ENCODE assay signal across 8 mouse cellular contexts in genomic region chrX:7670390-7670881, GRCm38 (mm10). TPM values are rescaled to one million over a fixed set of nuclear protein-coding genes. Genes with fewer than 3 reads are reported as not detected.
DNase-seq lines count a peak whose midpoint lies in the region; ATAC-seq and TF ChIP-seq lines count a peak whose summit lies in the region.

No protein-coding gene starts in this region.

- peak; percentile 22 for DNase-seq in T-cell, adult 2 months (ENCODE audit: low spot score)
- peak; percentile 47 for DNase-seq in embryonic facial prominence, embryonic 11.5 days (ENCODE audit: low spot score)
- DNase-seq in kidney, adult 9 months = peak; percentile 56
- DNase-seq in lung, postnatal 0 days (ENCODE audit: low spot score) = peak; percentile 74
- DNase-seq in urinary bladder, adult 2 months (ENCODE audit: low spot score) = peak; percentile 60

- H3K4me1 ChIP-seq in embryonic facial prominence, embryonic 11.5 days (ENCODE audit: control insufficient read depth, insufficient read depth, low read length) = no peaks in the 10 kb centered on the region
- H3K4me1 ChIP-seq in heart, embryonic 11.5 days (ENCODE audit: control insufficient read depth, insufficient read depth, low read length) = peaks cover 5% of the 10 kb centered on the region; the same call in 1 of the 2 replicates
- no peaks in the 10 kb centered on the region for H3K4me1 ChIP-seq in lung, postnatal 0 days (ENCODE audit: insufficient read depth, low read depth, low read length)
- peaks cover 11% of the 10 kb centered on the region for H3K4me1 ChIP-seq in olfactory bulb, adult 2 months (ENCODE audit: control insufficient read depth, insufficient read depth, low read length)

- no peaks in the 10 kb centered on the region for H3K9me3 ChIP-seq in embryonic facial prominence, embryonic 11.5 days (replicated peaks; ENCODE audit: control insufficient read depth, low read length)
- no peaks in the 10 kb centered on the region for H3K9me3 ChIP-seq in heart, embryonic 11.5 days (replicated peaks; ENCODE audit: control insufficient read depth, low read length)
- H3K9me3 ChIP-seq in lung, postnatal 0 days (ENCODE audit: low read length) = no peaks in the 10 kb centered on the region

- peak overlapping the region; percentile 71 for H3K4me3 ChIP-seq in C2C12 (ENCODE audit: insufficient read depth, poor library complexity, severe bottlenecking)
- H3K4me3 ChIP-seq in embryonic facial prominence, embryonic 11.5 days (ENCODE audit: low read depth, low read length) = peak overlapping the region; percentile 37
- peak overlapping the region; percentile 61 for H3K4me3 ChIP-seq in heart, embryonic 11.5 days (ENCODE audit: low read depth, low read length)
- H3K4me3 ChIP-seq in lung, postnatal 0 days (ENCODE audit: low read depth, low read length) = peak overlapping the region; percentile 47
- H3K4me3 ChIP-seq in olfactory bulb, adult 2 months (ENCODE audit: insufficient read depth, low read depth, low read length) = peak overlapping the region; percentile 47

- TF ChIP-seq POLR2A in olfactory bulb, adult 2 months (IDR thresholded peaks at IDR 0.05; ENCODE audit: insufficient read depth, low read depth, low read length) = no peak

- H3K27me3 ChIP-seq in C2C12 (ENCODE audit: control insufficient read depth, insufficient read depth, insufficient read length) = no peaks in the 10 kb centered on the region
- H3K27me3 ChIP-seq in embryonic facial prominence, embryonic 11.5 days (ENCODE audit: control insufficient read depth, insufficient read depth, low read length) = no peaks in the 10 kb centered on the region
- H3K27me3 ChIP-seq in heart, embryonic 11.5 days (ENCODE audit: control insufficient read depth, insufficient read depth, low read length) = no peaks in the 10 kb centered on the region
- no peaks in the 10 kb centered on the region for H3K27me3 ChIP-seq in lung, postnatal 0 days (replicated peaks; ENCODE audit: insufficient read depth, low read length)

- peak; percentile 46; the same call in 1 of the 2 replicates for ATAC-seq in embryonic facial prominence, embryonic 11.5 days (replicated peaks; ENCODE audit: insufficient number of reproducible peaks, low FRiP score, low TSS enrichment, low read depth)
- ATAC-seq in heart, embryonic 11.5 days (replicated peaks; ENCODE audit: insufficient number of reproducible peaks, low FRiP score, low TSS enrichment) = peak; percentile 70
- peak; percentile 76 for ATAC-seq in lung, postnatal 0 days

- TF ChIP-seq CTCF in C2C12 (IDR thresholded peaks at IDR 0.05; ENCODE audit: control insufficient read depth, insufficient read depth, insufficient read length) = no peak
- no peak for TF ChIP-seq CTCF in lung, postnatal 0 days (IDR thresholded peaks at IDR 0.05)
- TF ChIP-seq CTCF in olfactory bulb, adult 2 months (IDR thresholded peaks at IDR 0.05; ENCODE audit: insufficient read depth, low read depth, low read length) = no peak

- 15% methylated on average over 17 of the region's 19 CpGs for WGBS in embryonic facial prominence, embryonic 11.5 days
- WGBS in heart, embryonic 11.5 days (ENCODE audit: insufficient replicate concordance) = 19% methylated on average over 19 of the region's 19 CpGs
- 8% methylated on average over 4 of the region's 19 CpGs for WGBS in lung, postnatal 0 days
- 26% methylated on average over 18 of the region's 19 CpGs for WGBS in olfactory bulb, adult 2 months

- peak overlapping the region; percentile 41; the same call in 1 of the 2 replicates for H3K9ac ChIP-seq in embryonic facial prominence, embryonic 11.5 days (replicated peaks; ENCODE audit: low read length)
- H3K9ac ChIP-seq in heart, embryonic 11.5 days (ENCODE audit: low read depth, low read length) = peak overlapping the region; percentile 72
- H3K9ac ChIP-seq in lung, postnatal 0 days (replicated peaks; ENCODE audit: low read depth) = peak overlapping the region; percentile 29; the same call in 1 of the 2 replicates

- H3K79me2 ChIP-seq in C2C12 (ENCODE audit: control insufficient read depth, insufficient read depth) = peaks cover 33% of the 10 kb centered on the region

- no peak for TF ChIP-seq EP300 in lung, postnatal 0 days (IDR thresholded peaks at IDR 0.05)

- peaks cover 19% of the 10 kb centered on the region for H3K79me3 ChIP-seq in C2C12 (ENCODE audit: low read depth)

- no peak overlapping the region for H3K27ac ChIP-seq in embryonic facial prominence, embryonic 11.5 days (replicated peaks; ENCODE audit: low read depth, low read length)
- H3K27ac ChIP-seq in heart, embryonic 11.5 days (ENCODE audit: low read depth, low read length) = peak overlapping the region; percentile 64; the same call in 1 of the 2 replicates
- peak overlapping the region; percentile 76 for H3K27ac ChIP-seq in lung, postnatal 0 days (ENCODE audit: low read length)
- H3K27ac ChIP-seq in olfactory bulb, adult 2 months (ENCODE audit: insufficient read depth, low read depth, low read length) = peak overlapping the region; percentile 13; the same call in 1 of the 2 replicates

- H3K4me2 ChIP-seq in embryonic facial prominence, embryonic 11.5 days (ENCODE audit: low read depth, low read length) = peak overlapping the region; percentile 56
- H3K4me2 ChIP-seq in heart, embryonic 11.5 days = peak overlapping the region; percentile 59
- H3K4me2 ChIP-seq in lung, postnatal 0 days (replicated peaks; ENCODE audit: low read depth, low read length) = peak overlapping the region; percentile 57

- peaks cover 24% of the 10 kb centered on the region for H3K36me3 ChIP-seq in C2C12 (ENCODE audit: control insufficient read depth, insufficient read depth)
- no peaks in the 10 kb centered on the region for H3K36me3 ChIP-seq in embryonic facial prominence, embryonic 11.5 days (replicated peaks; ENCODE audit: control insufficient read depth, insufficient read depth, low read depth, low read length)
- H3K36me3 ChIP-seq in heart, embryonic 11.5 days (ENCODE audit: control insufficient read depth, insufficient read depth, low read length) = no peaks in the 10 kb centered on the region
- H3K36me3 ChIP-seq in lung, postnatal 0 days (ENCODE audit: insufficient read depth, low read length) = no peaks in the 10 kb centered on the region

- peak overlapping the region; percentile 99 for H3ac ChIP-seq in C2C12 (ENCODE audit: control insufficient read depth, insufficient read length, low read depth)

TF ChIP-seq in C2C12, 6 proteins besides CTCF, POLR2A, EP300 and RAD21:
- TF ChIP-seq FOSL1 (IDR thresholded peaks at IDR 0.05; ENCODE audit: insufficient read depth, low read length, poor library complexity, severe bottlenecking) = no peak
TF ChIP-seq in C2C12: peak in this region for 0.

RNA-seq across cellular contexts. Expression of gene Plp2, which starts 0.8 kb away (rescaled TPM):
- 549 TPM for polyA plus RNA-seq in C2C12 (2012; fragmentation: generic; extraction: Trizol)
- 56.3 TPM in 2 replicates for polyA plus RNA-seq in embryonic facial prominence, embryonic 11.5 days (2014; fragmentation: Nextera tagmentation; extraction: Ambion mirVana)
- polyA plus RNA-seq in heart, embryonic 11.5 days (2014; fragmentation: Nextera tagmentation; extraction: Ambion mirVana) = 171 and 181 TPM in 2 replicates
- polyA plus RNA-seq in lung, postnatal 0 days (2015; fragmentation: Nextera tagmentation; extraction: Ambion mirVana) = 238 and 242 TPM in 2 replicates
- not detected in 2 replicates for polyA plus RNA-seq in olfactory bulb, adult 2 months (2012; ENCODE audit: insufficient read depth, insufficient read length, low replicate concordance, missing spikeins)
- 233 and 234 TPM in 2 replicates for polyA plus RNA-seq in urinary bladder, adult 2 months (2012; rRNA removed)

RNA-seq across cellular contexts. Expression of gene Magix, which starts 10.6 kb away (rescaled TPM):
- 0.08 TPM for polyA plus RNA-seq in C2C12 (2012; fragmentation: generic; extraction: Trizol)
- polyA plus RNA-seq in embryonic facial prominence, embryonic 11.5 days (2014; fragmentation: Nextera tagmentation; extraction: Ambion mirVana) = 0.10 and 0.15 TPM in 2 replicates
- polyA plus RNA-seq in heart, embryonic 11.5 days (2014; fragmentation: Nextera tagmentation; extraction: Ambion mirVana) = not detected in 2 replicates
- polyA plus RNA-seq in lung, postnatal 0 days (2015; fragmentation: Nextera tagmentation; extraction: Ambion mirVana) = 3.5 and 3.7 TPM in 2 replicates
- polyA plus RNA-seq in olfactory bulb, adult 2 months (2012; ENCODE audit: insufficient read depth, insufficient read length, low replicate concordance, missing spikeins) = not detected in 2 replicates
- 1.1 and 1.6 TPM in 2 replicates for polyA plus RNA-seq in urinary bladder, adult 2 months (2012; rRNA removed)

RNA-seq across cellular contexts. Expression of gene Prickle3, which starts 13.4 kb away (rescaled TPM):
- polyA plus RNA-seq in C2C12 (2012; fragmentation: generic; extraction: Trizol) = 3.0 TPM
- polyA plus RNA-seq in embryonic facial prominence, embryonic 11.5 days (2014; fragmentation: Nextera tagmentation; extraction: Ambion mirVana) = 2.6 and 2.9 TPM in 2 replicates
- polyA plus RNA-seq in heart, embryonic 11.5 days (2014; fragmentation: Nextera tagmentation; extraction: Ambion mirVana) = 4.4 and 5.2 TPM in 2 replicates
- 6.5 and 6.9 TPM in 2 replicates for polyA plus RNA-seq in lung, postnatal 0 days (2015; fragmentation: Nextera tagmentation; extraction: Ambion mirVana)
- not detected in 2 replicates for polyA plus RNA-seq in olfactory bulb, adult 2 months (2012; ENCODE audit: insufficient read depth, insufficient read length, low replicate concordance, missing spikeins)
- 12.1 and 16.3 TPM in 2 replicates for polyA plus RNA-seq in urinary bladder, adult 2 months (2012; rRNA removed)

RNA-seq across cellular contexts. Expression of gene Gpkow, which starts 26.5 kb away (rescaled TPM):
- polyA plus RNA-seq in C2C12 (2012; fragmentation: generic; extraction: Trizol) = 15.7 TPM
- polyA plus RNA-seq in embryonic facial prominence, embryonic 11.5 days (2014; fragmentation: Nextera tagmentation; extraction: Ambion mirVana) = 42.2 and 44.2 TPM in 2 replicates
- 31.2 and 35.7 TPM in 2 replicates for polyA plus RNA-seq in heart, embryonic 11.5 days (2014; fragmentation: Nextera tagmentation; extraction: Ambion mirVana)
- 25.9 and 26.1 TPM in 2 replicates for polyA plus RNA-seq in lung, postnatal 0 days (2015; fragmentation: Nextera tagmentation; extraction: Ambion mirVana)
- not detected in 2 replicates for polyA plus RNA-seq in olfactory bulb, adult 2 months (2012; ENCODE audit: insufficient read depth, insufficient read length, low replicate concordance, missing spikeins)
- polyA plus RNA-seq in urinary bladder, adult 2 months (2012; rRNA removed) = 20.6 and 21.9 TPM in 2 replicates

RNA-seq across cellular contexts. Expression of gene Syp, which starts 32.2 kb away (rescaled TPM):
- 0.75 TPM for polyA plus RNA-seq in C2C12 (2012; fragmentation: generic; extraction: Trizol)
- 5.3 and 5.8 TPM in 2 replicates for polyA plus RNA-seq in embryonic facial prominence, embryonic 11.5 days (2014; fragmentation: Nextera tagmentation; extraction: Ambion mirVana)
- polyA plus RNA-seq in heart, embryonic 11.5 days (2014; fragmentation: Nextera tagmentation; extraction: Ambion mirVana) = 0.74 and 1.6 TPM in 2 replicates
- polyA plus RNA-seq in lung, postnatal 0 days (2015; fragmentation: Nextera tagmentation; extraction: Ambion mirVana) = 1.5 and 1.6 TPM in 2 replicates
- polyA plus RNA-seq in olfactory bulb, adult 2 months (2012; ENCODE audit: insufficient read depth, insufficient read length, low replicate concordance, missing spikeins) = 236 and 474 TPM in 2 replicates
- 3.6 and 4.0 TPM in 2 replicates for polyA plus RNA-seq in urinary bladder, adult 2 months (2012; rRNA removed)

Comparison
In these comparisons a context has a peak if more than half of its experiments do, and no peak if none do; other contexts are left out.
1. DNase-seq: peak in every context shown above with its lines; median percentile 74 in lung, postnatal 0 days; 60 in urinary bladder, adult 2 months; 56 in kidney, adult 9 months; 47 in embryonic facial prominence, embryonic 11.5 days; 22 in T-cell, adult 2 months.
2. RNA of gene Plp2, which starts 0.8 kb away (polyA plus RNA-seq): 549 TPM in C2C12 (single experiment), 238 to 242 TPM in lung, postnatal 0 days, 233 to 234 TPM in urinary bladder, adult 2 months, 171 to 181 TPM in heart, embryonic 11.5 days and 56.3 TPM in embryonic facial prominence, embryonic 11.5 days; not detected in olfactory bulb, adult 2 months; every median in the first group is over 10 times any median in the second.
3. Peak in every context shown above with its lines, with median percentiles within 50 percentile points of each other: H3K4me3 ChIP-seq, ATAC-seq, H3K4me2 ChIP-seq and H3K9ac ChIP-seq.